Mouse (Mus musculus): ENCODE measurements at regions not wholly inside any gene's neighbourhood (a gene's known extent, or its start where the extent isn't known, plus 50 kb on each side); places are given as distances from the start of the nearest gene placed in this dataset.
"Not testable (repeated sequence)": the region's sequence is repeated elsewhere in the genome, so short reads cannot be mapped to it uniquely, and the experiment has no call there.

DNA sequence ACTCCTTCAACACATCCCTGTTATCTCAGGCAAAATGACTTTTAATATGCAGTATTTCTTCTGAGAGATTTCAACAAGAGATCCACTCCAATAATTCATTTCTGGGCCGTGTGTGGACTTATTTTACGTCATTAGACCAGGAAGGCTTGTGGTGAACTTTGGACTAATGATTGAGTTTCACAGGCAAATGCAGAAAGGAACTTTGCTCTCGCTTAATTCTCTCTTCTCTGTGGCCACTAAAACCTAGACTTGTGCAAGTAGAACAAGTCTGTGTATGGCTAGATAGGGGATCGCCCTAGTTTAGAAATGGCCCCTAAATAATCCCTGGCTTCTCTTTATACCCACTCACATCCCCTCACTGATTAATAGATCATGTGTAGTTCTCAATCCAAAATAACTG, 50.6 kb upstream of the Ppp1r12a start:
- no peak for ATAC-seq

- ATAC-seq, result no peak
These were observed 51.1 kb upstream of the Ppp1r12a start for GRCm38 (mm10) chr10:108110891-108111290.

- ATAC-seq, result peak; percentile 68
These were observed 51.8 kb upstream of the Ppp1r12a start for GRCm38 (mm10) chr10:108110197-108110596.

DNA sequence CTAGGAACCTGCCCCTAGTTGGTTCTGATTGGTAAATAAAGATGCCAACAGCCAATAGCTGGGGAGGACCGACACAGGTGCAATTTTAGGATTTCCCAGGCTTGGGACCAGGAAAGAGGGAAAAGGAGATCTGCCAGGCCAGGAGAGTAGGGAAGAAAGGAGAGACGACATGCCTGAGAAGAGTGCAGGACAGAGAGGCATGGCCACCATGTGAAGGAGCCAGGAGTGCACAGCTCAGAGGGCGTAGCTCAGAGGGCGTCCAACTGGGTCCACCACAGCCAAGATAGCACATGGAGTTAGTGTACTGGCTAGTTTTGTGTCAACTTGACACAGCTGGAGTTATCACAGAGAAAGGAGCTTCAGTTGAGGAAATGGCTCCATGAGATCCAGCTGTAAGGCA, 53.5 kb upstream of the Ppp1r12a start:
- not testable (repeated sequence) for ATAC-seq

GRCm38 (mm10) chr10:108101521-108101920, 60.5 kb upstream of the Ppp1r12a start:
- no peak for ATAC-seq

DNA sequence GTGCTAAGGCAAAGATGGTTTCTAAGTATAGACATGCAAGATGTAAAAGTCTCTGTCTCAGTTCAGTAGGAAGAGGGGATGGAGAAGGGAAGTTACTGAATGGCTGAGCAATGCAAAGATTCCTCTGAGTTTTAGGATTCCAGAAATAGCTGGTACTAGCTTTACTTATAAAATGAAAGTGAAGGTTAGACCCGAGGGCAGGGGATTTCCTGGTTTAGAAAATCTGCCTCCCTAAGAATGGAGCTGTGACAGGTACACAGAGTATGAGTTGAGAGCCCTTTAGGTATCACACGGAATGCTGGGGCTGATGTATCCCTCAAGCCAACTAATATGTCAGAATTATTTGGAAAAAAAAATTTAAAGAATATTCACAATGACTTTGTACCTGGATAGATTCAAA, 69.0 kb upstream of the Ppp1r12a start:
- ATAC-seq, result peak; percentile 97

DNA sequence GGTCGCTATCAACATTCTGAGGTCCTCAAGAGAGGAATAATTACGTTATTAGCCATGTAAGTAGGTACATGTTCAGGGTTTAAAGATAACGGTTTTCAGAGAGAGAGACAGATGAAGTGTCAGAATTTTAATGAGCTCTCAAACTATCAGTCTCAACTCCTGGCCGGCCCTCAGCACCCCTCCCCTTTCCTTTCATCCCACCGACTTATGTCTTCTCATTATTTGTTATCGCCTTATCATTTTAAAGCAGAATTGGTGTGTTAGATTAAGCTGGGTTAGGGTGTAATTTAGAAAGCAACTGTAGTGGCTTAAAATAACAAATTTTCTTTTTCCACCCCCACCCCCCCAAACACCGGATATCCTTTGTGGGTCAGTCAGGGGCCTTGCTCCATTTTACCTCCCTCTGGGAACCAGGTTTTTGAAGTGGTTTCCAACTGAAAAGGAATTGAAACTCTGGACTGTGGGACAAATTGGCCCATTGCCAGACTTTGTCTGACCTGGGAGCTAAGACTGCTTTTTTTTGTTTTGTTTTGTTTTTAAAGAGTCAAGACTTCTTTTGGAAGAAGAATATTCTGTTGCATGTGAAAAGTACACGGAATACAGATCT, 72.5 kb upstream of the Ppp1r12a start:
- no peak for ATAC-seq

- no peak for ATAC-seq
These were observed 73.1 kb upstream of the Ppp1r12a start for GRCm38 (mm10) chr10:108088883-108089282.

DNA sequence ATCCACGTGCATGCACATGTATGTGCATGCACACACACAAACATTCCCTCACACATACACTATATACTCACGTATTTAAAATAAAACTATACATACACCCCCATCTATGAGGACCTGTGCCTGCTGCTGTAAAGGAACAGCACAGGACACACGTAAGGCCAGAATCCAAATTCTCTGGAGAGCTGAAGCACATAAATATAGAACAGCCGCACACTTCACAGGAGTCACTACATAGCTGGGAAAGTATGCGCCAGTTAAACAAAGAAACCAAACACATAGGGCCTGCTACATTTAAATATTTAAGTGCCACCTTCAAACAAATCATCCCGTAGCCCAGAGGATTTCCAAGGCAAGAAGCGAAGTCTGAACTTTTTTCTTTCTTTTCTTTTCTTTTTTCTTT, 73.8 kb upstream of the Ppp1r12a start:
- ATAC-seq, result no peak

DNA sequence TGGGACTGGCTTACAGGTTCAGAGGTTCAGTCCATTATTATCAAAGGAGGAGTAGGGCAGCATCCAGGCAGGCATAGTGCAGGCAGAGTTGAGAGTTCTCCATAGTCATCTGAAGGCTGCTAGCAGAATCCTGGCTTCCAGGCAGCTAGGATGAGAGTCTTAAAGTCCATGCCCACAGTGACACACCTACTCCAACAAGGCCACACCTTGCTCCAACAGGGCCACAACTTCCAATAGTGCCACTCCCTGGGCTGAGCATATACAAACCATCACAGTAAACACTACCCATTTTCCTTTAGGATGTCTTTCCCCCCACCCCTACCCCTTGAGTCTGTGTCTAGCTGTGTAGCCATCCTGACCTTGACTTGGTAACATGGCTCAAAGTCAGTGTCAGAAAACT, 78.8 kb upstream of the Ppp1r12a start:
- no peak for ATAC-seq

DNA sequence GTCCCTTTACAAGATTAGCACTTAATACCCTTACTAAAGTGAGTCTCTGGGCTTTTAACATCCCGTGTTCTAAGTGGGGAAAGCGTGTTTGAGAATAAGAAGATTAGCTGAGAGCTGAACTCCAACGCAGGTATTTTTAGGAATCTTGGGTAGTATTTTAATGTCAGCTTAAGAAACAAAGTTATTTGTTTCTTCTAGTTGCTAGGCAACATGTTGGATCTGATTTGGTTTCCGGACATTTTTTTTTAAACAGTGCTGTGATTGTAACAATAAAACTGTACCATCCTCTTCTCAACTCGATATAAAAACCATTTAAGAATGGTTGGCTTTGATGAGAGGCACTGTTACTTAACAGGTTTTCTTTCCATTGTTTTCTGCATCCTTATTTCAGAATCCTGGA, 86.8 kb upstream of the Ppp1r12a start:
- ATAC-seq, result no peak

DNA sequence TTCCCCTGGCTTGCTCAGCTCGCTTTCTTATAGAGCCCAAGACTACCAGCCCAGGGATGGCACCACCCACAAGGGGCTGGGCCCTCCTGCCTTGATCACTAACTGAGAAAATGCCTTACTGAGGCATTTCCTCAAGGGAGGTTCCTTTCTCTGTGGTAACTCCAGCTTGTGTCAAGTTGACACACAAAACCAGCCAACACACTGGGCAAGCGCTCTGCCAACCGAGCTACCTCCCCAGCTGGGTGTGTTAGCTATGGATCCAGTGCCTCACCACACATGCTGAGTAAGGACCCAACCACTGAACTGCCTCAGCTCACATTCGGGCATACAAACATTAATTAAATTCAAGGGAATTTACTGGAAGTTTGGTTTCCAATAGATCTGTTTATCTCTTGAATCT, 88.2 kb upstream of the Ppp1r12a start:
- ATAC-seq, result no peak

- ATAC-seq, result no peak
These were observed 89.8 kb upstream of the Ppp1r12a start for GRCm38 (mm10) chr10:108072211-108072610.

DNA sequence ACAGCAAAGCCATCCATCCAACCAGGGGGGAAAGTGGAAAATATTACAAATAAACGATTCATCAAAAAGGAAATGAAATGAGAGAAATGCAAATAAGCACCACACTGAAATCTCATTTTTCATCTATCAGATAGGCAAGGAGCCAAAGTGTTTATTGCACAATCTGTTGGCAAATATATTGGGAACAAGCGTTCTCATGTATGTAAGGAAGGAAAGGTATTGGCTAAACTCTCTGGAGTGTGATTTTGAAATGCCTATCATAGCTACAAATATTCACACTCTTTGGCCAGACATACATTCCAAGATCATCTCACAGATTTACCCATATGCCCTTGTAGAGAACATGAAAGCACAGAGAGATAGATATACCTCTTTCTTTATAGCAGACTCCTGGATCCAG, 90.6 kb upstream of the Ppp1r12a start:
- no peak for ATAC-seq

GRCm38 (mm10) chr10:108067723-108068122, 94.3 kb upstream of the Ppp1r12a start:
- ATAC-seq, result no peak

DNA sequence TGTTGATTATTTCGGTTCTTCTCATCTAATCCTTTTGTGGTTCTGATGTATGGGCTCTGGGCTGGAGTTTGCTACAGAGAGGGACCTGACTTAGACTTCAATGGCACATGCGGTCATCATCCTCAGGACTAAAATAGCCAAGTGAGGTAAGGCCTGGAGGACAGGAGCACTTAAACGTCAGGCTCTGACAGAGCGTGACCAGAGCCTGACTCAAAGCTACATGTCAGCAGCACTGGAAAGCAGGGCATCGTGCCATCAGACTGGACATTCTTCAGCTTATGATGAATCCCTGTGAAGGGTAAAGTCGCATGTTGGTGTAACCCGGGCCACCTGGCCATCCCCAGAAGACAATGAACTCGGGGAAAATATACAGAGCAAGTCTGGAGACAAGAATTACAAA, 95.8 kb upstream of the Ppp1r12a start:
- no peak for ATAC-seq

DNA sequence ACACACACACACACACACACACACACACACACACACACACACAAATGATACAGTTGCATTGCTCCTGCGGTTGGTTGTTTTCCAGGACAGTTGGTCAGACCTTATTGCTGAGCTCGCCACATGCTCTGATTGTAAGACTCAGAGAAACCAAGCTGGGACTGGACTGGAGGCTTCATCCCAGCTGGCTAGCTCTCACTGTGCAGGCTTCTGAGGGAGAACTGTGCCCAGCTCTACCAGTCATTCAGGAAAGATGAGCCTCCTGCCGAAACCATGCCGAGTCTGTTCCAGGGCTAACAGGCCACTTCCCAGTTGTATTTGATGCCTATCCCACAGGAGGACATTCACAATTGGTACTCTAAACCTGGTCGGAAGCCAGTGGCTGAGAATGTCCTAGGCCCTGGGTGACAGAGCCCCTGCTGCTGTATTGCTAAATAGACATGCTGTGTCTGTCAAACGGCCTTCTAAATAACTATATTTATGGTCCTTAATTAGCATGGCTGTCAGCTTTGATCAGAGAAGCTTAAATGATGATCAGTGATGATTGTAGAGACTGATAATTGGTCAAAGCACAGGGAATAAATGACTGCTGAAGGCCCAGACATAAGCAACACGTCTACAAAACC, 100.1 kb upstream of the Ppp1r12a start:
- ATAC-seq, result no peak

GRCm38 (mm10) chr10:108060554-108060953, 101.4 kb upstream of the Ppp1r12a start:
- ATAC-seq, result no peak

DNA sequence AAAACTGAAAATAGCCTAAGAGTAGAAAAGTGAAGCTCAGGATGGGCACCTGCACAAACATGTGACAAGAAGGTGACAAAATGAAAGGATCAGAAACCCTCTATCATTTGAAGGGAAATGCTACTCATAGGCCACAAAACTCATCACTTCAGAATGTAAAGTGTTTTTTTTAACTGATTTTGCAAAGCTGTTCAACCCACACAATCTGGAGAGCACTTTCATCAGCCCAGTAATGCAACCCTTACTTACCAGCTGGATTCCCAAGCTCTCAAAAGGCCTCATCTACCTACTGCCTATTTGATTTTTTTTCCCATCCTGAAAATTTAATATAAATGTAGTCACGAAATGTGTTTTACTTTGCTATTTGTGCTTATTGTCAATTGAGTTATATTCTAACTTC, 110.4 kb upstream of the Ppp1r12a start:
- ATAC-seq, result no peak

DNA sequence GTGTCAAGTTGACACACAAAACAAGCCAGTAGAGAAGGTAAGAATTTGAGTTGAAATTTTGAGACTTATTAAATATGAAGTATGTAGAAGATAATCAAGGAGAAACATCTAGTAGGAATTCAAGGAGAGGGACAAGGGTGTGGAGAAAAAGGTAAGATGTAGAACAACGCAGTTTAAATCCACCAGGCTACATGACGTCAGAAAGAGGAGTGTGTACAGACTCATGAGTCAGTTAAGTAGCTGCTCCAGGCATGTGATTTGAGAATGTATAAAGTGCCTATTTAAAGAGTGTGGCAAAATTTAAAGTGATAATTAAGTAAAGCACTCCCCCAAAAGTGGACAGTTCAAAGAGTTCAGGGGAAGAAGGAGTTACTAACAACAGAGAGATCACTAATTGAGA, 113.6 kb upstream of the Ppp1r12a start:
- ATAC-seq, result no peak

DNA sequence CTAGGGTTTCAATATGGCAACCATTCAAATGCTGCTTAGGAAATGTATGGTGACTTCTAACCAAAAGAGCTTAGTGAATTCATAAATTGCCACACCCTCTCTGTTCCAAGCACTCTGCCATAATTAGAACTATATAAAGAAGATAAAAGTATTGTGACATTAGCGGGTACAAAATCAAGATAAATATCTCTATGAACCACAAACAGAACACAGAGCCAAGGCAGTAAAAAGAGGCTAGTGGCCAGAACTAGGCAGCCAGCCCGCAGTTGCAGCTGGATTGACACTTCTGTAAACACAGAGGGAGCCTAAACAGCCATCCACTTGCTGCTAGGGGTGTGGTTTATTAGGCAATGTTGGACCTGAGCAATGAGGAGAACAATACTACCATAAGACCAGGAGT, 118.5 kb upstream of the Ppp1r12a start:
- no peak for ATAC-seq

GRCm38 (mm10) chr10:108040027-108040426, 122.0 kb upstream of the Ppp1r12a start:
- no peak for ATAC-seq

DNA sequence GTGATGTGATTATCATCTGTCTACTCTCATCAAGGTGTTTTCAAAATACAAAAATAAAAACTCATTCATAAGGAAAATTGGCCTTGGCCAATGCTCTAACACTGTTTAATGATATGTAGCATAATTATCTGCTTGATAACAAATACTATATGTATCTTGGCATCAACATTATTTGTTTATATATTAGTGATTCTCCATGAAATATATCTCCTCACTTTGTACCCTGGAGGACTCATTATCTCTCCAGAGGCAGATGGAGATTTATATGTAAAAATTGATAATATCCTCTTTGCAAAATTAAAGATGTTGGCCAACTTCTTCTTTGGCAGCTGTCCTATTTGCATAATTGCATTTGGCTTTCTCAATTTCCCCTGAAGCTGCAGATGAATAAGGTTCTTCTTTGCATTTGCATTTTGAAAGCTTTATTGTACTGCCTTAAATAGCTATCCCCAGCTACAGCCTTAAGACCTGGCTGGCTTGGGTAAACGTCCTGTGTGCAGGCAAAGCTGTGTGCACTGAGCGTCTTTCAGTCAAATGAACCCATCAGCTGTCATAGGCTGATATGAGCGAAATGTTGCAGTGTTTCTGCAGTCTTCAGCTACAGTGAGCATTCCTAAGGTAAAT, 124.7 kb upstream of the Otogl start:
- no peak for ATAC-seq

DNA sequence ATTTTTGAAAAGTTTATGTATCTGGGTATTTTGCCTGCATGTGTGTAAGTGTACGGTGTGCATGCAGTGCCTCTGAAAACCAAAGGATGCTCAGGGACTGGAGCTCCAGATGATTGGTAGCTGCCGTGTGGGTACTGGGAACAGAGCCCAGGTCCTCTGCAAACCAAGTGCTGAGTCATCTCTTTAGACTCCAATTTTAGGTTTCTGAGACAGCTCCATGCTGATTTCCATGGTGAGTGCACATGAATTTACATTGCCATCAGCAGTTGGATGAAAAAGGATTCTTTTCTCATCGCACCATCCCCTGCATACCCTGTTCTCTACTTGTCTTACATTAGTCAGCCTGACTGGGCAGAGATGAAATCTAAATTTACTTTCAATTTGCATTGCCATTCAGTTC, 122.1 kb upstream of the Otogl start:
- no peak for ATAC-seq

Measured in inflammation-experienced regulatory T-cells, adult 6 months (primary cell).